Mouse (Mus musculus) cerebellum, adult 9-10 months (tissue): ENCODE data around the gene Smarca2.
"Not testable (repeated sequence)": the region's sequence is repeated elsewhere in the genome, so short reads cannot be mapped to it uniquely, and the experiment has no call there.

Source experiments
- DNase-seq: peaks from one replicate; pipeline ENCODE4 v3.0.0; 2022

The Smarca2 gene

GRCm38 (mm10) chr19:26706910-26707309, 102.1 kb downstream of the Smarca2 start:
- DNase-seq = no peak

GRCm38 (mm10) chr19:26709095-26709494, 104.2 kb downstream of the Smarca2 start:
- no peak for DNase-seq

DNA sequence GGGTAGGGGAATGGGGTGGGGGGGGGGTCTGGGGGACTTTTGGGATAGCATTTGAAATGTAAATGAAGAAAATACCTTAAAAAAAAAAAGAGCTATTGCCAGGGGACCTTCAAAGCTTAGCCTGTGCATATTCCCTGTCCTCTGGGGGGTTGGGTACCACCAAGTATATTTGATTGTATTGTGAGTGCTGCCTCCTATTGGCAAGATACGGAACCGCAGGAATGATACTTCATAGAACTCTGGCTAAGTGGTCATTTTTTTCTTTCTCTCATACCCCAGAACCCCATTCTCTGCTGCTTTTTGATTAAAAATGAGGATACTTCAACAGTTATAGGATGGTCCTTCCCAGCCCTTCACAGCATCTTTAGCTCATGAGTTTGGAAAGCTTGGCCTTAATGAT, 106.4 kb downstream of the Smarca2 start:
- DNase-seq = no peak

- no peak for DNase-seq
Observed at GRCm38 (mm10) chr19:26716217-26716616, 111.4 kb downstream of the Smarca2 start.

GRCm38 (mm10) chr19:26718221-26718620, 113.4 kb downstream of the Smarca2 start:
- peak; percentile 88 for DNase-seq

DNA sequence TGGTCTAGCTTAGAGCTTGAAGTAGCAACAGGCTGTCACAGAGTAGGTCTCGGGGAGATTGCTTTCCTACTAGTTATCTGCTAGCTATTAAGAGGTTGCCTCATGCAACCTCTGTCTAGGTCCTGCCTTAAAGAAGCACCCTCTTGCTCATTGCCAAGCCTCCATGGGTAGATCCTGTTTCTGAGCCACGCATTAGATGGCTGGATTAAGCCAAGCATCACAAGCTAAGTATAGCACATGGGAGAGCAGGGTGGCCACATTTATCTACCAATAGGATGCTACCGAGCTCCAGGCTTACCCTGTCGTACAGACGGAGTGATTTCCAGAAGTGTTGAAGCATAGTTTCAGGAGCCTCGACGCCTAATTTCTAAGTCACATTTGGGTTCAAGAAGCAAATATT, 114.3 kb downstream of the Smarca2 start:
- DNase-seq = peak; percentile 29

GRCm38 (mm10) chr19:26721741-26722140, 116.9 kb downstream of the Smarca2 start:
- peak; percentile 66 for DNase-seq

GRCm38 (mm10) chr19:26723899-26724298, 119.0 kb downstream of the Smarca2 start:
- peak; percentile 29 for DNase-seq

DNA sequence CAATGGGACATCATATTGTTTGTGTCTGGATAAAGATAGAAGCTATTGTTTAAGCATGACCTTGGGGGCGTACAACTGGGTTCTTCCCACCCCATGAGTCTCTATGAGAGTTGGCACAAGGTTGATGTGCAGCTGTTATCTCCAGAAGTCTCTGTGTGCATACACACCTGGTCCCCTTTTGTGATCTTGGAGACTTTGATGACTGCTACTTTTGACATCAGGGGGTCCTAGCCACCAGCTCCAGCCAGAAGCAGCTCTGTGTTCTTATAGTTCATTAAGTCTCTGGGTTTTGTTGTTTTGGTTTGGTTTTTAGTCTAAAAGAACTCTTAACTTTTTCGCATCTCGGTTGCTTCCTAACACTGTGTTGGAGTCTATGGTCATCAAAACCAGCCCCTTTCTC, 119.8 kb downstream of the Smarca2 start:
- DNase-seq = peak; percentile 11

DNA sequence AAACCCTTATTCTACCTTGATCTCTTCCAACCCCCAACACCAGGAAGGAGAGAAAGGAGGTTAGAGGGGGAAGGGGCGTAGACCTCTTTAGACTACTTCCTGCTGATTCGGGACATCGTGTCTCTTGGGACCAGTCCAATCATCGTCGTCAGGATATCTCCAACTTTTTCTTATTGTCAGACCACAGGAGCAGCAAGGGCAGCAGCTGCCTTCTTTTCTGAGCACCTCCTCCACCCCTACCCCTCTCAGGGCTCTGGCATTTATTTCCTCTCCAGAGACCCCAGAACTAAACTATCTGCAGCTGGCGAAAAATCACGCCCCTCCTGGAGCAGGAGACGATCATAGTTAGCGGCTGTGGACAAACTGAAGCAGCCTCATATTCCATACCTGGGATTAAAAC, 122.9 kb downstream of the Smarca2 start:
- no peak for DNase-seq

DNA sequence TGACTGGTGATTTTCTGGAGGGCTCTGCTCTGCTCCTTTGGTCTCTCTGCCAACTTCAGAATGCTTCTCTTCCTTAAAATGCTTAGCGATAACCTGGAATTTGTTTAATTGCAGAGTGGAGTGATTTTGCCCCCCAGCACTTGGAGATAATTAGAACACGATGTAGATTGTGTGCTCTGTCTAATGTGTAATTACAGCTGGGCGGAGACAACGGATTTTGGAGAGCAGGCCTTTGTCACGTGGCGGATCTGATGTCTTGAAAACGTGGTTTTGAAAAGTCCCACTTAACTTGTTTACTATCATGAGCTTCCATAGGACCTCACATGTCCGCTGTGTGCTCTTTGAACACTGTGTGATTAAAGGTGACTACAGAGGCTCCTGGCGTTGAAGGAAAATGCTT, 125.6 kb downstream of the Smarca2 start:
- no peak for DNase-seq

DNA sequence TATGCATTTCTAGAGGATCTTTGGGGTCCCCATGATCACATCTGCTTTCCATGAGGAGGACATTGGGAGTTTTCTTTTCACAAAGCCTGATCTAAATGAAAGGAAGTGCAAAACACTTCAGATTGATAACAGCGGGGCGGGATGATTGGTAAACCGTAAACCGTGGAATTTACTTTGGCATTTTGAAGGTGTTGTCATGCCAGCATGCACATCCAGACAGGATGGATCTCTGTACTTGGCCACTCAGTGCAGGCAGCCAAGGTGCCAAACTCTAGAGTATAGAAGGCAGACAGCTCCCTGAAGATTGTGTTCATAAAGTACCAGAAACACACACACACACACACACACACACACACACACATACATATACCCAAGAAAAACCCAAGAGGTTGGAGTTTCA, 126.3 kb downstream of the Smarca2 start:
- DNase-seq = no peak

- DNase-seq = peak; percentile 74
Observed at GRCm38 (mm10) chr19:26731809-26732208, 127.0 kb downstream of the Smarca2 start.

DNA sequence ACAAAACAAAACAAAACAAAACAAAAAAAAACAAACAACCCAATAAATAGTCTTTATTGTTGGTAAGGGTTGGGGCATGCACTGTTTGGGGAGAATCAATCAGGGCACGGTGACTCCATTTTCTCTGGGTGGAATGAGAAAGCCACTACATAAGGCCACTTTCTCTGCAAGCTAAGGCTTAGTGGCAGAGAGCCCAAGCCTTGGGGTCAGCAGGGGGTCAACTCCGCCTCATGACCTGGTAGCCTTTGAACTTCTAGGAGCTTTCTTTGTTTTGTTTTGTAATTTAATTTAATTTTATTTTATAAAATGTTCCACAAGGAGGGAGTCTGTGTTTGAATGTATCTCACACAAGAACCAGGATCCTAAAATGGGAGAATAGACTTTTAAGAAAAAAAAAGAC, 128.2 kb downstream of the Smarca2 start:
- no peak for DNase-seq

DNA sequence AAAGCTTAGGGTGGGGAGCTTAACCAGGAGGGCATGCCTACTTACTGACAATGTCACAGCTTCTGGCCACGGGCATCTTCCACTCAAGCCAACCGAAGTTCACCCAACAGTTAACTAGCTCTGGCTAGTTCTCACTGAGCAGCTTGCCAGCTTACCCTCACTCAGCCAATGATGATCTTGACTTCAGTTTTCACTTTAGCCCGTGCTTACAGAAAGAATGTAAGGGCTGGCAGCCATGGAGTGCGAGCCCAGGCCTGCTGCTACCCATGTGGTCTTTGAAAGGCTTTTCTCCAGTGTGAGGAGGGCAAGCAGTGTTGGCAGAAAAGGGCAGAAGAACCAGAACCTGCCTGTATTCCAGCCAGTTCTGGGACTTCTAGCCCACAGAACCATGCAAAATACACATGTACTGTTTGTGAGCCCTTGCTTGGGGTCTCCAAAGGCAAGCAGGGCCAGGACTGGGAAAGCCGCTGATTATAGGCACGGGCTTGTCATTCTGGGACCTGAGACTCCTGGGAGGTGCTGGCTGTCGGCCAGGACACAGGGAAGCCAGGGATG, 128.8 kb downstream of the Smarca2 start:
- DNase-seq = no peak

GRCm38 (mm10) chr19:26734704-26735109, 129.9 kb downstream of the Smarca2 start:
- no peak for DNase-seq

DNA sequence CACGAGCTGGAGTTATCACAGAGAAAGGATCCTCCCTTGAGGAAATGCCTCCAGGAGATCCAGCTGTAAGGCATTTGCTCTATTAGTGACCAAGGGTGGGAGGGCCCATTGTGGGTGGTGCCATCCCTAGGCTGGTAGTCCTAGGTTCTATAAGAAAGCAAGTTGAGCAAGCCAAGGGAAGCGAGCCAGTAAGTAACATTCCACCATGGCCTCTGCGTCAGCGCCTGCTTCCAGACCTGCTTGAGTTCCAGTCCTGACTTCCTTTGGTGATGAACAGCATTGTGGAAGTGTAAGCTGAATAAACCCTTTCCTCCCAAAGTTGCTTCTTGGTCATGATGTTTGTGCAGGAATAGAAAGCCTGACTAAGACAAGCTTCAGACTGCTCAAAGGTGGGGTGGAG, 140.2 kb downstream of the Smarca2 start:
- DNase-seq = not testable (repeated sequence)

DNA sequence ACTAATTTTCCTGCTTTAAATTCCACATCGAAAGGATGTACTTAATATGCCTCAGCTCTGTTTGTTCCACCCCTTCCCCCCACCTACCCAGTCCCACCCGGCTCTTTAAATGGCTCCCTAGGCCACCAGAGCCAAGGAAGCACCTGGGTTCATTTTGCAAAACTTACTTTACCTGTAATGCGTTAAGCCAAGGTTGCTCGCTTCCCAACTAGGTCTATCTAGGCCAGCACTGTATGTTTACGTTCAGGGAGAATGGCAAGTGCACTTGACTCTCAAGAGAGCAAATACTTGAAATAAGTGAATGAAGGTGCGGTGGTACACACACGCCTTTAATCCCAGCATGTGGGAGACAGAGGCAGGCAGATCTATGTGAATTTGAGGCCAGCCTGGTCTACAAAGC, 140.7 kb downstream of the Smarca2 start:
- no peak for DNase-seq

DNA sequence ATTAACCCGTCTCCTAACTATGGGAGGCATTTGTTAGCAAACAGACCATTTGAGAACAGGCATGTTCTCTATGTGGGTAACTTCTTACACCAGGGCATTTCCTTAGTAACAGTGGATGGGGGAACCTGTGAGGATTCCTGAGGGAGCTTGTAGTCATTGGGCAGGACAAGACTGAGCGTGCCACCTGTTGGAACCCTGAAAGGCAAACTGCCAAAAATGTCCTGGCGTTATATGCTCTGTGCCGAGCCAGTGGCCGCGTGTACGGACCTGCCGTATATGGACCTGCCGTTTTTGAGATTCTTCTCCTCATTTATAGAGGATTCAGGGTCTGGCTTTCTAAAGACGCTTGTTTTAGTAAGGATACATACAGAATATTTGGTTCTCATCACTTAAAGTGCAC, 141.4 kb downstream of the Smarca2 start:
- peak; percentile 71 for DNase-seq

- no peak for DNase-seq
Observed at GRCm38 (mm10) chr19:26746709-26747467, 142.0 kb downstream of the Smarca2 start.

DNA sequence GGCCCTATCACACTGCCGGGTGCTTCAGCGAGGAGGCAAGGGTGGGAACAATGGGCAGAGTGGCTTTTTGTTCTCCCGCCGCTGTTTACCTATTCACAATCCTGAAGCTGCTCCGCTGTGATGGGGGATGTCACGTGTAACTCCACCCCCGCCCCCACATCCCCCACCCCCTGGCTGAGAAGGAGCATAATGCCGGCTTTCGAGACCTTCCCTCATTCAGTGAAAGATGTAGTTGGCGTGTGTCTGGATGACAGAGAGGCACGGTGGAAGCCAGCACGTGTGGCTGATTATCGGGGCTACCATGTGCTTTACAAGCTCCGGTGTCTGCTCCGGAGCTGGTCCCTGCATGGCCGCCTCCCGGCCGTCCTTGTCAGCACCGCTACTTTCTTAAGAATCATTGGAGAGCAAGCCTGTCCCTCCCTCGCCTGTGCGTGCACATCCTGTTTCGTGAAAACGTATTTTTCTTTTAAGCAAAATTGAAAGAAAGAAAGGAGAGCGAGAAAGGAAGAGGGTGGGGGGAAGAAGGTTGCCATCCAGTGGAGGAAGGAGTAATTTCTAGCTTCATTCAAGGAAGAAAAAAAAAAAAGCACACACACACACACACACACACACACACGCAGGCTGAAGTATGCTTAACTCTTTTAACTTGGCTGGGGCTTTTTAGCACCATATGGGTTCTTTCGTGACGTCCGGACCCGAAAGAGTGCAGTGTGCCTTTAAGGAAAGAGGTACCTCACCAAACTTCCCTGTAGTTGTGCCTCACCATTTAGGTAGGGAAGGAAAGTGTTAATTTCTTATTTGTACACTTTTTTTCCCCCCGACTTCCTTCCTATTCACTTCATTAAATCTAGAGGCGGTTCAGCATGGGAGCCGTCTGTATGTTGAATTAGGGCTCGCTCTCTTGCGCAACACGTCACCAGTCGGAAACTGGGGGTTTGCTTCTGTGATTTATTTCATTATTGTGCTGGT, 143.0 kb downstream of the Smarca2 start:
- DNase-seq = peak; percentile 69

DNA sequence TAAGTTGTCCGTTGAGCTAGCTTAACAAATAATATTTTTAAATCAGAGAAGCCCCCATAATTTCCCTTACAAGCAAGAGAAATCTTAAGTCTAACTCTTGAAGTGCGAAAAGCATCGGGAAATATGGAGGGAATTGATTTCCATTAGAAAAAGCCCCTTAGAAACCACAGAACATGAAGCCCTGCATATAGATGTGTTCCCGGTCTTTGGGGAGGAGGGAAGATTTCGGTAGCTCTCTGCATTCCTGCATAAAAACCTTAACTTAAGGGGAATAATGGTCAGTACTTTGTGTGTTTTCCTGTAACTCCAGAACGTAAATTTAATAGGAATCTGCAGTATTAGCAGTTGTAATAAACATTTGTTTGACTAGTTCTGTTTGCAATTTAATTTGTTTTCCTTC, 143.8 kb downstream of the Smarca2 start:
- peak; percentile 48 for DNase-seq

- peak; percentile 59 for DNase-seq
Observed at GRCm38 (mm10) chr19:26749427-26750137, 144.7 kb downstream of the Smarca2 start.
